Mouse (Mus musculus): Measurements from ENCODE around the gene Cops6. TPM values are rescaled to one million over a fixed set of nuclear protein-coding genes. Genes with fewer than 3 reads are reported as not detected.

Cops6 gene
- 262 and 293 TPM in 2 replicates for polyA plus RNA-seq (2014; fragmentation: Nextera tagmentation; extraction: Ambion mirVana)

DNA sequence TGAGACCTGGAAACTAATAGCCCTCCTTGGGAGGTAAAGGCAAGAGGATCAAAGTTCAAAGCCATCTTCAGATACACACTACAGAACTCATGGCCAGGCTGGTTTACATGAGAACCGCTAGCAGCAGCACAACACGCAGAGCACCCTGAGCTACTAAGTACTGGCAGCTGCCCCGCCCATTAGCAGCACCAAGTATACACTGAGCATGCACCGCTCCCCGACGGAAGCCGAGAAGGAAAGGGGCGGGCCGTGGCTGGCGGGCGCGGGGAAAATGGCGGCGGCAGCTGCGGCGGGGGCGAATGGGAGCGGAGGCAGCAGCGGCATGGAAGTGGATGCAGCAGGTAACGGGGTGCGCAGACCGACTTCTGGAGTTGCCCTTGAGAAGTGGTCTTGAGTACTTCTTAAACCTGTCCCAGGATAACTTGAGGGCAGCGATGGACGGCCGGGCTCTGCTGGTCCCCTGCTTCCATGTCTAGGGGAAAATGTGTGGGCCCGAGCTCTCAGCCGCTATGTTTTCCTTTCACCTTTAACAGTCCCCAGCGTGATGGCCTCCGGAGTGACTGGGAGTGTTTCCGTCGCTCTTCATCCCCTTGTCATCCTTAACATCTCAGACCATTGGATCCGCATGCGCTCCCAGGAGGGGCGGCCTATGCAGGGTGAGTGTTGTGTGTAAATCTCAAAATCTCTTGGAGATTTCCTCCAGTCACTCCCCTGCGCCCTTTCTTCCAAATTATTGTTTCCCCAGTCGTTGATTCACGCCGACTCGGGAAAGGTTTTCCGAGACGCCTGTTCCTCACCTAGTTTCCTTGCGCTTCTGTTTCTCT, at the start of gene Cops6:
Gene Cops6 (plus strand): TSS at position 230 of the 824 bp plus-strand sequence.
- Histone ChIP-seq H3K27ac (ENCODE audit: low read depth, low read length) (peak within 1 kb of the TSS; percentile 30), H3K9me3 (ENCODE audit: control insufficient read depth, low read length) (no peaks in the 10 kb centered on the region), H3K9ac (ENCODE audit: low read length) (peak within 1 kb of the TSS; percentile 86), H3K36me3 (ENCODE audit: control insufficient read depth, insufficient read depth, low read length) (peaks cover 18% of the 10 kb centered on the region), H3K4me3 (ENCODE audit: low read depth, low read length) (peak within 1 kb of the TSS; percentile 81), H3K27me3 (ENCODE audit: control insufficient read depth, insufficient read depth, low read length) (no peaks in the 10 kb centered on the region), H3K4me1 (ENCODE audit: control insufficient read depth, insufficient read depth, low read length) (peaks cover 5% of the 10 kb centered on the region), H3K4me2 (peak within 1 kb of the TSS; percentile 81)
- under 1% methylated on average over 42 of the region's 42 CpGs for WGBS
- peak; percentile 99 for DNase-seq (ENCODE audit: low spot score, missing footprints)
- ATAC-seq (ENCODE audit: low FRiP score): peak; percentile 96

DNA sequence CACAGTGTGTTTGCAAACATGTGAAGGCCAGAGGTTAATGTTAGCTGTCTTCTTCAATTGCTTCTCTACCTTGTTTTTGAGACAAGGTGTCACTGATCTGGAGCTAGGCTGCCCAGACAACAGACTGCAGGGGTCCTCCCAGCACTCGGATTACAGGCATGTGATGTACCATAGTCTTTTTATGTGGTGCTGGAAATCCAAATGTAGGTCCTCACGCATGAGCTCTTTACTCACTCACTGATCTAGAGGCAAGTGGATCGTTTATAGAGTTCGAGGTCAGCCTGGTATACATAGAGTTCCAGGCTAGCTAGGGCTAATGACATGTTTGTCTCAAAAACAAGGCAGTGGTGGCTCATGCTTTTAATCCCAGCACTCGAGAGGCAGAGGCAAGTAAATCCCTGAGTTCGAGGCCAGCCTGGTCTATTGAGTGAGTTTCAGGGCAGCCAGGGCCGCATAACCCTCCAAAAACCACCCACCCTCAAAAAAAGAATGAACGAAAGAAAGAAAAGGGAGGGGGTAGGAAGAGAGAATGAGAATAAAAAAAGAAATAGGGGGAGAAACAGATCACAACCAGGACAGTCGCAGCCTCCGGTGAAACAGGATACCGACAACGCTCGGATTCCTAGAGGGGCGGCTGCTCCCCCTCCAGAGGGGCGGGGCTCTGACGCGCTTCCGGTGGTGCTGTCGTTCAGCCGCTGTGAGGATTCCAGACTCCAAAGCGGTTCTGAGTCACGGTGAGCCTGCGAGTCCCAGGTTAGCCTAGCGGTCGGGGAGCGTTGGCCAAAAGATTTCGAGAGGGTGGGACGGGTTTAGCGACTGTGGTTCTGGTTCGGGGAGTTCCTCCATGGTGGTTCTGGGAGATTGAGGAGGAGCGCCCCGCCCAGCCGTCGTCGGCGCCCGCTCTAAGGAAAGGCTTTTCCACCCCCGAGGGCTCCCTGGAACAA, 44.3 kb upstream of the Cops6 start, which contains the start of gene Zscan21:
Gene Zscan21 (plus strand): TSS at position 649 of the 944 bp plus-strand sequence.
- H3K27me3 ChIP-seq (ENCODE audit: control insufficient read depth, insufficient read depth, low read length): no peaks in the 10 kb centered on the region
- H3K36me3 ChIP-seq (ENCODE audit: control insufficient read depth, insufficient read depth, low read length): peaks cover 4% of the 10 kb centered on the region; the same call in 1 of the 2 replicates
- no peaks in the 10 kb centered on the region for H3K9me3 ChIP-seq (ENCODE audit: control insufficient read depth, low read length)
- H3K27ac ChIP-seq (ENCODE audit: low read depth, low read length): peak within 1 kb of the TSS; percentile 60
- peak within 1 kb of the TSS; percentile 65 for H3K4me2 ChIP-seq
- peak within 1 kb of the TSS; percentile 74 for H3K9ac ChIP-seq (ENCODE audit: low read length)
- peak; percentile 99 for DNase-seq (ENCODE audit: low spot score, missing footprints)
- peak; percentile 97 for ATAC-seq (ENCODE audit: low FRiP score)
- H3K4me1 ChIP-seq (ENCODE audit: control insufficient read depth, insufficient read depth, low read length): peaks cover 7% of the 10 kb centered on the region
- peak within 1 kb of the TSS; percentile 68 for H3K4me3 ChIP-seq (ENCODE audit: low read depth, low read length)
- 7% methylated on average over 38 of the region's 38 CpGs for WGBS

DNA sequence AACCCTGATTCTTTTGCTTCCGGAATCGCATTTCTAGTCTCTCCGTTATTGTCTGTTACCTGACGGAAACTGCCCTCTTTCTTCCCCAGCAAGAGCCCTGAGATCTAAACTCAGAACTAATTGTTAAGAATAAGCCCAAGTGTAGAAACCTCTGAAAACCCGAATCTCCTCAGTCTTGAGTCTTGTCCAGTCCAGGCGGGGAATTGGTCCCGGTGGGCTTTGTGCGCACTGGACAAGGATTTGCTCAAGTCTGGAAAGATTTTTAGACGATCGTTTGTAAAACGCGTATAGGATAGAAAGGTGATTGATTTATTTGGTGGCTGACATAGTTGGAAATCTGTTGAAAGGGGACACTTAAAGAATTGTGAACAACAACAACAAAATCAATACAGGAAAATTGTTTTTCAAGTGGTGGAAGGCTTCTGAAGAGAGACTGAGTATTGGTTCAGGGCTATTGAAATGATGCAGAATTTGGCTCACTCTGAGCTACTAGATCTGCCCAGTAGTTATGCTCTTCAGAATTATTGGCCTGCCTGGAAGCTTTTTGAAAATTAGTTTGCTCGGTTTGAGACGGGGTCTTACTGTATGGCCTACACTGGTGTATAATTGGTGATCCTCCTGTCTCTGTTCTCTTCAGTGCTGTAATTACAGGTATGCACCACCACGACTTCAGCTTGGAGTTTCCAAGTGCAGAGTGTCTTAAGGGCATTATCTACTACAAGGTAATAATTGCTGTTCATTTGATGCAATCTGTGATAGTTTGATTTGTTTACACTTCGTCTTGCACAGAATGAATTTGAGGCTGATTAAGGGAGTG, 43.5 kb upstream of the Cops6 start:
- peak overlapping the region; percentile 68 for H3K4me3 ChIP-seq (ENCODE audit: low read depth, low read length)
- peaks cover 7% of the 10 kb centered on the region for H3K4me1 ChIP-seq (ENCODE audit: control insufficient read depth, insufficient read depth, low read length)
- peak overlapping the region; percentile 60 for H3K27ac ChIP-seq (ENCODE audit: low read depth, low read length)
- peaks cover 4% of the 10 kb centered on the region; the same call in 1 of the 2 replicates for H3K36me3 ChIP-seq (ENCODE audit: control insufficient read depth, insufficient read depth, low read length)
- 15% methylated on average over 16 of the region's 16 CpGs for WGBS
- no peaks in the 10 kb centered on the region for H3K27me3 ChIP-seq (ENCODE audit: control insufficient read depth, insufficient read depth, low read length)
- no peaks in the 10 kb centered on the region for H3K9me3 ChIP-seq (ENCODE audit: control insufficient read depth, low read length)
- ATAC-seq (ENCODE audit: low FRiP score): peak; percentile 66
- H3K4me2 ChIP-seq: peak overlapping the region; percentile 65
- peak; percentile 90 for DNase-seq (ENCODE audit: low spot score, missing footprints)
- peak overlapping the region; percentile 74 for H3K9ac ChIP-seq (ENCODE audit: low read length)

DNA sequence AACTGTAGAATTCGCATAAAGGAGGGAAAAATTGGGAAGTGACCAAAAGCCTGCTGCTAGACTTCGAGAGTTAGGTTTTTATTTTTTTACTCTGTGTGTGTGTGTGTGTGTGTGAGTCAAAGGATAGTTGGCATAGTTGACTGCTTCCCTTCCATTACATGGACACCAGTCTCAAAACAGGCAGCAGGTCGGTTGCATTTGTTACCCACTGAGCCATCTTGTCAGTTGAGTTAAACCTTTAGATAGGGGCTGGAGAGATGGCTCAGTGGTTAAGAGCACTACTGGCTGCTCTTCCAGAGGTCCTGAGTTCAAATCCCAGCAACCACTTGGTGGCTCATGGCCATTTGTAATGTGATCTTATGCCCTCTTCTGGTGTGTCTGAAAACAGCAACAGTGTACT, 42.8 kb upstream of the Cops6 start:
- DNase-seq (ENCODE audit: low spot score, missing footprints): no peak
- no peak overlapping the region; the same call in 1 of the 2 replicates for H3K9ac ChIP-seq (ENCODE audit: low read length)
- H3K36me3 ChIP-seq (ENCODE audit: control insufficient read depth, insufficient read depth, low read length): peaks cover 6% of the 10 kb centered on the region; the same call in 1 of the 2 replicates
- peaks cover 7% of the 10 kb centered on the region for H3K4me1 ChIP-seq (ENCODE audit: control insufficient read depth, insufficient read depth, low read length)
- no peak overlapping the region for H3K27ac ChIP-seq (ENCODE audit: low read depth, low read length)
- H3K4me2 ChIP-seq: peak overlapping the region; percentile 65
- ATAC-seq (ENCODE audit: low FRiP score): no peak
- H3K27me3 ChIP-seq (ENCODE audit: control insufficient read depth, insufficient read depth, low read length): no peaks in the 10 kb centered on the region
- no peaks in the 10 kb centered on the region for H3K9me3 ChIP-seq (ENCODE audit: control insufficient read depth, low read length)
- WGBS: 87% methylated on average over 3 of the region's 3 CpGs
- H3K4me3 ChIP-seq (ENCODE audit: low read depth, low read length): peak overlapping the region; percentile 68

DNA sequence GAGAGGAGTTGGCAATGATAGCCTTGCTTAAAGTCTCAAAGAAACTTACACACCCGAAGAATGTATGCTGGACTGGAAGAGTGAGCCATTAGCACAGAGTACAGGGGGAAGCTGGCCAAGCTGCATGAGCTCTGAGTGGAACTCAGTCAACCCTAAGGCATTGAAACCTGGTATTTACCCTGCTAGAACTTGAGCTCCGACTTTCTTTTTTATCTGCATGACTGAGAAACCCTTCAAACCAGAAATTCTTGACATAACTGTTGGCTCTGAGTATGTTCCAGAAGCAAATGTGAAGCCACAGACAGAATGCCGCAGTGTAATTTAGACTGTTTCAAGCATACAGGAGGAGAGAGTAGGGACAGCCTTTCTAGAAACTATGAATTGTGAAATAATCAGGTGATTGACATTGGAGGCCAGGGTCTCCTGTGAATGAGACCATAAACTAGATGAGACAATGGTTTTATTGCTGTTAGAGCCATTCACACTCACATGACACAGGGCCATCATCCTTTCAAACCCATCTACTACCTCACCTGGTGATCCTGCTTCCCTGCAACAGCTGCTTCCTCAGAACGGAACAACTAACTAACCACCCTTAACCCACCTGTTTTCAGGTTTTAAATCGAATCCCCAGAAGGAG, 28.3 kb upstream of the Cops6 start:
- ATAC-seq (ENCODE audit: low FRiP score): no peak
- Histone ChIP-seq H3K4me1 (ENCODE audit: control insufficient read depth, insufficient read depth, low read length) (no peaks in the 10 kb centered on the region), H3K4me3 (ENCODE audit: low read depth, low read length) (no peak overlapping the region), H3K9ac (ENCODE audit: low read length) (no peak overlapping the region), H3K27me3 (ENCODE audit: control insufficient read depth, insufficient read depth, low read length) (no peaks in the 10 kb centered on the region), H3K4me2 (no peak overlapping the region), H3K36me3 (ENCODE audit: control insufficient read depth, insufficient read depth, low read length) (peaks cover 34% of the 10 kb centered on the region), H3K27ac (ENCODE audit: low read depth, low read length) (no peak overlapping the region), H3K9me3 (ENCODE audit: control insufficient read depth, low read length) (no peaks in the 10 kb centered on the region)
- 98% methylated on average over 5 of the region's 5 CpGs for WGBS
- DNase-seq (ENCODE audit: low spot score, missing footprints): no peak

DNA sequence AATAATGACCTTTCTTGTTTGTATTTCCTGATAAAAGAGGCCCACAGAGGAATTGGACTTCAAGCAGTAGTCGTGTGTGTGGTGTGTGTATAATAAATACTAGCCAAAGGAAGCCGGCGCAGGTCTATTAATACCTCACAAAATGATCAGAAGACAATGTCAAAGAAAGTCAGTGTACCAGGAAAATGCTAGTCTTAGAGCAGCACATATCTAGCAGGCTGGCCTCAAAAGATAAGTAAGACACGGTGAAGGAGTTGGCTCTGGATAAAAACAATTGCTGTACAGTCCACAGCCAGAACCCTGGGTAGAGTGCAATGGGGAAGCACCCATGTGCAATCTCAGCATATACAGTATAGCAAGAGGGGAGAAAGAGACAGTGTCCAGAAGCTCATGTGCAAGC, 23.6 kb upstream of the Cops6 start:
- 88% methylated on average over 4 of the region's 4 CpGs for WGBS
- ATAC-seq (ENCODE audit: low FRiP score) (no peak), DNase-seq (ENCODE audit: low spot score, missing footprints) (no peak)
- Histone ChIP-seq H3K4me2 (no peak overlapping the region), H3K9ac (ENCODE audit: low read length) (no peak overlapping the region), H3K36me3 (ENCODE audit: control insufficient read depth, insufficient read depth, low read length) (peaks cover 16% of the 10 kb centered on the region; the same call in 1 of the 2 replicates), H3K27ac (ENCODE audit: low read depth, low read length) (no peak overlapping the region), H3K4me1 (ENCODE audit: control insufficient read depth, insufficient read depth, low read length) (no peaks in the 10 kb centered on the region), H3K27me3 (ENCODE audit: control insufficient read depth, insufficient read depth, low read length) (no peaks in the 10 kb centered on the region), H3K9me3 (ENCODE audit: control insufficient read depth, low read length) (no peaks in the 10 kb centered on the region), H3K4me3 (ENCODE audit: low read depth, low read length) (no peak overlapping the region)

DNA sequence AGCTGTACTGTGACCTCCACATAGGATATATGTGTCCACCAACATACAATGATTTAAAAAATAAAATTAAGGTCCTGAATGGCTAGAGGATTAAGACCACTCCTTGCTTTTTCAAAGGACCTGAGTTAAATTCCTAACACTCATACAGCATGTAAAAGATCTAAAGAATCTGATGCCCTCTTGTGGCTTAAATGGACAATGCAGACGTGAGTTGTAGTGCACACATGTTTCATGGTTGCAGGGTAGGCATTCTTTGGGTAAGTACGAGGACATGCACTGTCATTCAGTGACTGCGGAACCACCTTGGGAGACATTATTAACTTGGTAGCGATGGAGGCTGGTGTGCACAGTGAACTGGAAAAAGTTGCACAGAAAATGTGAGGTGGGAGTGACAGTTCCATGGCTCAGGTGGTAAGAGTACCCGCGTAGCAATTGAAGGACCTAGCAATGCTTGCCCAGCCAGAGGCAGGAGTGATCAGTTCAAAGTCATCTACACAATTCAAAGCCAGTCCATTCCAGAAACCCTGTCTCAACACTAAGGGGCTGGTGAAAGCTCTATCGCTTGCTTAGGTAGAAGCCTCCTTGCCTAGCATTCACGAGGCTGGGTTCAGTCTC, 22.8 kb upstream of the Cops6 start:
- Histone ChIP-seq H3K4me2 (no peak overlapping the region), H3K36me3 (ENCODE audit: control insufficient read depth, insufficient read depth, low read length) (peaks cover 16% of the 10 kb centered on the region; the same call in 1 of the 2 replicates), H3K4me3 (ENCODE audit: low read depth, low read length) (no peak overlapping the region), H3K27me3 (ENCODE audit: control insufficient read depth, insufficient read depth, low read length) (no peaks in the 10 kb centered on the region), H3K9me3 (ENCODE audit: control insufficient read depth, low read length) (no peaks in the 10 kb centered on the region), H3K4me1 (ENCODE audit: control insufficient read depth, insufficient read depth, low read length) (no peaks in the 10 kb centered on the region), H3K27ac (ENCODE audit: low read depth, low read length) (no peak overlapping the region), H3K9ac (ENCODE audit: low read length) (no peak overlapping the region)
- ATAC-seq (ENCODE audit: low FRiP score) (peak; percentile 48; the same call in 1 of the 2 replicates), DNase-seq (ENCODE audit: low spot score, missing footprints) (peak; percentile 92)
- WGBS: 62% methylated on average over 8 of the region's 8 CpGs
